Mouse (Mus musculus) stomach, postnatal 0 days (tissue): Measurements from ENCODE around the gene Itga9. TPM values are rescaled to one million over a fixed set of nuclear protein-coding genes. Genes with fewer than 3 reads are reported as not detected.

ENCODE experiments used
- ATAC-seq: fragments of 200-750 bp; cut with Nextera tagmentation; 2 replicates; pipeline ENCODE4 v1.8.0; 2017; ENCODE audit not compliant: low FRiP score, low TSS enrichment
- DNase-seq: peaks from one replicate; pipeline ENCODE4 v3.0.0-alpha.2; 2016; ENCODE audit warnings: low spot score
- H3K27ac ChIP-seq: fragments of 300-500 bp; sonication (generic); replicated peaks from 2 replicates; pipeline ENCODE4 v1.5.1; 2014; ENCODE audit warnings: mild to moderate bottlenecking, control low read depth
- H3K27me3 ChIP-seq: fragments of 300-500 bp; sonication (generic); 2 replicates; pipeline ENCODE4 v1.6.1; 2014; ENCODE audit warnings: low read length; ENCODE audit not compliant: control insufficient read depth, insufficient read depth
- H3K36me3 ChIP-seq: fragments of 300-500 bp; sonication (generic); 2 replicates; pipeline ENCODE4 v1.6.1; 2014; ENCODE audit warnings: low read length, mixed read lengths; ENCODE audit not compliant: control insufficient read depth, insufficient read depth
- H3K4me1 ChIP-seq: fragments of 300-500 bp; sonication (generic); replicated peaks from 2 replicates; pipeline ENCODE4 v1.6.1; 2014; ENCODE audit warnings: antibody characterized with exemption; ENCODE audit not compliant: control insufficient read depth, insufficient read depth
- H3K4me2 ChIP-seq: fragments of 300-500 bp; sonication (generic); replicated peaks from 2 replicates; pipeline ENCODE4 v1.6.1; 2014; ENCODE audit warnings: low read depth, mild to moderate bottlenecking, control low read depth, moderate library complexity
- H3K4me3 ChIP-seq: fragments of 300-500 bp; sonication (generic); 2 replicates; pipeline ENCODE4 v1.5.1; 2014; ENCODE audit warnings: low read depth, low read length, control low read depth
- H3K9ac ChIP-seq: fragments of 300-500 bp; sonication (generic); 2 replicates; pipeline ENCODE4 v1.6.1; 2014; ENCODE audit warnings: mild to moderate bottlenecking, low read length, control low read depth, mixed read lengths
- H3K9me3 ChIP-seq: fragments of 300-500 bp; sonication (generic); 2 replicates; pipeline ENCODE4 v1.6.1; 2016; ENCODE audit warnings: low read length; ENCODE audit not compliant: control insufficient read depth
- CTCF ChIP-seq: IDR thresholded peaks from 2 replicates; pipeline ENCODE4 v1.5.1; 2016; ENCODE audit warnings: antibody characterized with exemption, low read depth, mild to moderate bottlenecking, moderate library complexity
- EP300 ChIP-seq: optimal IDR thresholded peaks from 2 replicates; pipeline ENCODE3; 2016; ENCODE audit warnings: antibody characterized with exemption
- WGBS: fragments of 180-500 bp; shearing (Covaris S2); extraction: QIAGEN DNeasy Blood & Tissue Kit; methylation state at CpG from one replicate; pipeline ENCODE4 v1.1.7; 2014; 5-methylcytosine and 5-hydroxymethylcytosine counted together
- polyA plus RNA-seq: library from polyadenylated mRNA; unstranded; fragments of >200 nt; fragmentation: Nextera tagmentation; extraction: Ambion mirVana; gene quantifications from 2 replicates; pipeline ENCODE4 v1.2.1, GENCODE M21; 2015

Gene Itga9
- polyA plus RNA-seq, 1 experiment from 2014 or later, result 5.3 TPM

- ATAC-seq (no peak), DNase-seq (no peak)
- H3K27me3 ChIP-seq, result no peaks in the 10 kb centered on the region
- no peak for TF ChIP-seq EP300
- no peak overlapping the region for H3K9ac ChIP-seq
- 0 out of 2 replicates have a peak overlapping the region, but pooled peaks have one; percentile 11 for H3K4me2 ChIP-seq
- no peak overlapping the region for H3K4me3 ChIP-seq
- no peaks in the 10 kb centered on the region for H3K9me3 ChIP-seq
- no peak overlapping the region for H3K27ac ChIP-seq
- WGBS, result 71% methylated on average over 4 of the region's 4 CpGs
- no peaks in the 10 kb centered on the region for H3K36me3 ChIP-seq
- no peaks in the 10 kb centered on the region; the same call in none of the 2 replicates for H3K4me1 ChIP-seq
These were observed 2.1 kb downstream of the Itga9 start for GRCm38 (mm10) chr9:118608556-118608955.

DNA sequence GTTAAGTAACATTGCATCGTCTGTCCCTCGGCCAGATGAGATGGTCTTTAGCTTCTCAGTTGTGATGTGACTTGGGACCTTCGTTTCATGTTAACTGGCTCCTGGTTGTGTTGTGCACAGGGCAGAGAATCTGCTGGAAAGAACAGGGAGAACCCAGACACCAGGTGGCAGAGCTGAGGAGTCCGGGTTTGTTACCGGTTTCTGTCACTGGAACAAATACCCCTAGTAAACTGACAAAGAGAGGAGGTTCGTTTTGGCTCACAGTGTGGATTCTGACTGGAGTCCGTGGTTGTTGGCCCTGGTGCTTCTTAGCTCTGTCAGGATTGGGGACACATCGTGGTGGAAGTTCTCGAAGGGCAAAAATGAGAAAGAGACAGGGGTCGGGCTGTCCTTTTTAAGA, 3.6 kb downstream of the Itga9 start:
- no peak for ATAC-seq
- Histone ChIP-seq H3K4me3 (no peak overlapping the region), H3K9ac (no peak overlapping the region), H3K4me1 (no peaks in the 10 kb centered on the region; the same call in none of the 2 replicates), H3K36me3 (no peaks in the 10 kb centered on the region), H3K27me3 (no peaks in the 10 kb centered on the region), H3K27ac (no peak overlapping the region), H3K4me2 (no peak overlapping the region), H3K9me3 (no peaks in the 10 kb centered on the region)
- 47% methylated on average over 10 of the region's 10 CpGs for WGBS
- no peak for DNase-seq
- TF ChIP-seq CTCF (peak; percentile 68), EP300 (no peak)

- Histone ChIP-seq H3K27ac (no peak overlapping the region), H3K4me1 (no peaks in the 10 kb centered on the region; the same call in none of the 2 replicates), H3K36me3 (no peaks in the 10 kb centered on the region), H3K9ac (no peak overlapping the region), H3K27me3 (no peaks in the 10 kb centered on the region), H3K4me2 (peak overlapping the region; percentile 40), H3K4me3 (no peak overlapping the region), H3K9me3 (no peaks in the 10 kb centered on the region)
- ATAC-seq (no peak), DNase-seq (peak; percentile 29)
- WGBS, result 48% methylated on average over 14 of the region's 14 CpGs
- TF ChIP-seq CTCF (no peak), EP300 (no peak)
These were observed 4.6 kb downstream of the Itga9 start for GRCm38 (mm10) chr9:118611111-118611541.

DNA sequence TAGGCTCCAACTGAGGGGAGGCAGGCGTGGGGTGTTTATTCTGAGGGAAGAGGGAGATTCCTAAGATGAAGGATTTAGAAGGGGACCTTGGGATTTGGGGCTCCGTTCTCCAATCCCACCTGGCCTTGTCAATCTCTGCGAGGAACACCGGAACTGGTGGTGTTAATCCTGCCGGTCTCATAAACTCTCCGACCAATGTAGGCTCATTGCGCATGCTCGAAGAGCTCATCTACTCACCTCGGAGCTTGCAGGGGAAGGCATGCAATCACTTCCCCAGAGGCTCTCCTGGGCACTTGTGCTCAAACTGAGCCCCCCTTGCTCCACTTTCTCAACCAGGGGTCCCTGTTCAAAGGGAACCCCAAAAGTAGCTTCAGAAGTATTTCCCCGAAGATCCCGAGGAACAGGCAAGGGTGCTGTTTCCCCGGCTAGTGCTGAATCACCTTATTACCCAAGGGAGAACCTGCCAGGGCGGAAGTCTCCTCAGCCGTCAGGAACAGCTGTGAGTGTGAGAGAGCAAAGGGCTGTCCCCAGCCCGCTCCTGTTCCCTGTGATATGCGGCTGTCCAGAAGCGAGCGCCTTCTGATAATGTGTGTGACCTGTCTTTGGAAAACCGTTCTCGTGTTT, 5.6 kb downstream of the Itga9 start:
- no peak; the same call in 1 of the 2 replicates for ATAC-seq
- peak; percentile 66 for DNase-seq

GRCm38 (mm10) chr9:118617237-118617636, 10.7 kb downstream of the Itga9 start:
- no peak for TF ChIP-seq EP300
- no peak for TF ChIP-seq CTCF
- 61% methylated on average over 5 of the region's 5 CpGs for WGBS
- no peaks in the 10 kb centered on the region for H3K9me3 ChIP-seq
- H3K27ac ChIP-seq, result no peak overlapping the region
- H3K27me3 ChIP-seq, result no peaks in the 10 kb centered on the region
- no peak overlapping the region for H3K4me3 ChIP-seq
- DNase-seq (no peak), ATAC-seq (no peak)
- H3K9ac ChIP-seq, result no peak overlapping the region
- no peak overlapping the region for H3K4me2 ChIP-seq
- no peaks in the 10 kb centered on the region for H3K36me3 ChIP-seq
- H3K4me1 ChIP-seq, result no peaks in the 10 kb centered on the region

More for the DNA sequence above, 5.6 kb downstream of the Itga9 start:
- Histone ChIP-seq H3K9me3 (no peaks in the 10 kb centered on the region), H3K4me3 (no peak overlapping the region), H3K27me3 (no peaks in the 10 kb centered on the region), H3K4me1 (no peaks in the 10 kb centered on the region; the same call in none of the 2 replicates), H3K27ac (no peak overlapping the region), H3K36me3 (no peaks in the 10 kb centered on the region), H3K9ac (no peak overlapping the region), H3K4me2 (peak overlapping the region; percentile 14; the same call in 1 of the 2 replicates)
- TF ChIP-seq EP300, result no peak
- TF ChIP-seq CTCF, result no peak
- WGBS, result 49% methylated on average over 20 of the region's 20 CpGs

- H3K9ac ChIP-seq, result no peak overlapping the region
- no peak overlapping the region for H3K4me2 ChIP-seq
- TF ChIP-seq EP300 (no peak), CTCF (no peak)
- H3K4me1 ChIP-seq, result no peaks in the 10 kb centered on the region
- H3K4me3 ChIP-seq, result no peak overlapping the region
- H3K27ac ChIP-seq, result no peak overlapping the region
- DNase-seq (no peak), ATAC-seq (no peak)
- 61% methylated on average over 3 of the region's 3 CpGs for WGBS
- no peaks in the 10 kb centered on the region for H3K9me3 ChIP-seq
- H3K27me3 ChIP-seq, result no peaks in the 10 kb centered on the region
- no peaks in the 10 kb centered on the region for H3K36me3 ChIP-seq
These were observed 12.3 kb downstream of the Itga9 start for GRCm38 (mm10) chr9:118618732-118619250.
